Mouse (Mus musculus): ENCODE results near the gene Cyp4x1.

Cyp4x1 gene

DNA sequence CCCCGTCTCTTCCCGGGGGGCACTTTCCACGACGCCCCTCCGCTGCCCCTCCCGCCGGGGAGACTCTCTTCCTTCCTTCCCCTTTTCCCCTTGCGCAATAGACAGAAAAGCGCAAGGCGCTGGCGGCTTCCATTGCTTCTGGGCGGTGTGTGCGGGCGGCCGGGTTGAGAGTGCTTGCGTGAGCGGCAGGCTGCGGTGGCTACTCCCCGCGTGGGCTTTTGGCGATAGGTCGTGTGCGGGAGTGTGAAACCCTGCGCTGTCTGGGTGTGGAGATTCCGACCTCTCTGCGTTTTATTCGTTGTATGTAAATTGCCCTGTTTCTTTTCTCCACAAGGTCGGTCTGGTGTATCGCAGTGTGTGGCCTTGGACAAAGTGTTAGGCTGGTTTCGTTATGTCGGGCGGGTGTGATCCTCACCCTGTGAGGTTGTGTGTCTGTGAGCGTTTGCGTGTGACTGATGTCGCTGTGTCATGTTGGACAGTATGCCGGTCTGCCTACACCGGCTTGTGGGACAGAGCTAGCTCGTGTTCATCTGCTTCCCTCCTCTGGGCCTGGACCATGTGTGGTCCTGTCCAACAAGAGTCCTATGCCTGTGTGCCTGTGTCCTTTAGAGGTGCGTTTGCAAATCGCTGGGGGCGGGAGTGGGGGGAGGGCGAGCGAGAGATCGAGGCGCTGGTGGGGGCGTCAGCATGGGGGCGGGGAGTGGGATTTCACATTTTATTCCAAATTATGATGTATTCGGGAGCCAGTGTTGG lies 77.0 kb downstream of the Cyp4x1 start:
- peak in 1 of 2 experiments; percentile 85 for DNase-seq (ENCODE audit: low spot score in 2 of 2)

GRCm38 (mm10) chr4:115056371-115056920 lies 77.6 kb downstream of the Cyp4x1 start, which contains the start of gene Tal1:
Tal1 (plus strand) TSS chr4:115056426.
- peak; percentile 86 to 91 for DNase-seq (ENCODE audit: low spot score in 2 of 2)

Measured in spleen, postnatal 4 days (tissue).